Mouse (Mus musculus): ENCODE results near the gene Gm10392. TPM values are rescaled to one million over a fixed set of nuclear protein-coding genes. Genes with fewer than 3 reads are reported as not detected.
A peak's percentile ranks its signal among the peaks of the same experiment; 100 is the strongest.

Gene Gm10392
- polyA plus RNA-seq, 1 experiment from 2014 or later = 0.13 TPM

DNA sequence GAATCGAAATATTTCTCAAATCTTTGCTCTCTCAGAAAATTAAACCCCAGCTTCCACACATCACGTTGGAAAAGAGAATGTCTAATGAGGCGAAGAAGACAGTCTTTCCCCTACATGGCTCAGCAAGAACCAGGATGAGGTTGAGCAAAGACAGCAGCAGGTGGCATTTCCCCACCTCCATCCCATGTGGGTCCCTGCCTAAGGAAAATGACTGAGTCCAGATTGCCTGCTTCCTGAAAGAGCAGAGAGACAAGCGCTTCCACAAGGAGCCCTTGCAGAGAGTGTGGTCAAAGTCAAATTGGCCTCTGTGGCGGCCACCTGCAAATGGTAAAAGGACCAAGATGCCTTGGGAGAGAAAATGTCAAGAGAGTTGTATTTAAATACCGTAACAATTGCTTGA, 28.5 kb downstream of the Gm10392 start:
- H3K27me3 ChIP-seq = no peaks in the 10 kb centered on the region
- H3K9me3 ChIP-seq (replicated peaks) = no peaks in the 10 kb centered on the region
- no peaks in the 10 kb centered on the region for H3K36me3 ChIP-seq
- H3K4me2 ChIP-seq = peak overlapping the region; percentile 99
- H3K27ac ChIP-seq = peak overlapping the region; percentile 95; the same call in 1 of the 2 replicates
- peaks cover 70% of the 10 kb centered on the region for H3K4me1 ChIP-seq (replicated peaks)
- 73% methylated on average over 6 of the region's 6 CpGs for WGBS
- ATAC-seq (replicated peaks; ENCODE audit: insufficient number of reproducible peaks, insufficient read depth, low FRiP score, low read depth) = no peak
- H3K4me3 ChIP-seq = no peak overlapping the region; the same call in 1 of the 2 replicates
- H3K9ac ChIP-seq = no peak overlapping the region

- WGBS = 1% methylated on average over 42 of the region's 87 CpGs
- H3K27ac ChIP-seq = peak within 1 kb of the TSS; percentile 95
- H3K9me3 ChIP-seq (replicated peaks) = no peaks in the 10 kb centered on the region
- H3K36me3 ChIP-seq = no peaks in the 10 kb centered on the region
- peak; percentile 24 for ATAC-seq (replicated peaks; ENCODE audit: insufficient number of reproducible peaks, insufficient read depth, low FRiP score, low read depth)
- H3K4me2 ChIP-seq = peak within 1 kb of the TSS; percentile 99
- peak within 1 kb of the TSS; percentile 87 for H3K4me3 ChIP-seq
- peaks cover 64% of the 10 kb centered on the region for H3K4me1 ChIP-seq (replicated peaks)
- H3K27me3 ChIP-seq = no peaks in the 10 kb centered on the region
- peak within 1 kb of the TSS; percentile 90 for H3K9ac ChIP-seq
These were observed 29.3 kb downstream of the Gm10392 start, which contains the start of gene Ankrd13b for GRCm38 (mm10) chr11:77489591-77490235. Gene Ankrd13b, minus strand, starts transcription at chr11:77489678.

DNA sequence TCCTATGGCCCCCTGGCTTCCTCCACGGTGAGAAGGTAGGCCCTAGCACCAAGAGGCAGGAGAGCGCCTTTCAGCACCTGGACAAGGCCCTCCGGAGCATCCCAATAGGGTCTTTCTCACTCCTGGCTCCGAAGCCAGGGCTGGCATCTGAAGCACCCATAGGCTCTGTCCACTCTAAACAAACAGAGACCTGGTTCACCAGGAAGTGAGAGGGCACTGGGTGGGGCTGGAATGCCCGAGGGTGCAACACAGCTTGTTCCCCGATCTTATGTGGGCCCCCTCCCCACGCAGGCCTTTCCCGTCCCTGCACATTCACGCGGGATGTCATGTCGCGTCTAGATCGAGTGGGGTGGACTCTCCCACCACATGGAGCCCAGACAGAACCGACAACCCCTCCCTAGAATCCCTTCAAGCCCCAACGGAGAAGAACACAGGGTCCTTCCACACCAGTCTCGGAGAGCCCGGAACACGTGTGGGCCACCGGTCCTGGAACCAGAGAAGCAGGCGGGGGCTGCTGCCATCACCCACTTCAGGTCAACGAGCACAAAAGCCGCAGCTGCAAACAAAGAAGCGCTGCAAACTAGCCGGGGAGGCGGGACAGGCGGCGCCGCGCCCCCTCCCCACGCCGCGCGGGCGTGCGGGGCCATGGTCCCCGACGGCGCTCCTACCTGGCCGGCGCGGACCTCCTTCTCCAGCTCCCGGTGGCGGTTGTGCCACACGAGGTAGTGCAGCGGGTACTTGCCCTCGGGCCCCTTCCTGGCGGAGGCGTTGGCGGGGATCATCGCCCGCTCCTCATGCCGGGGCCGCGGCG, 30.0 kb downstream of the Gm10392 start:
- WGBS = 4% methylated on average over 55 of the region's 55 CpGs
- Histone ChIP-seq H3K27ac (no peak overlapping the region), H3K4me1 (replicated peaks) (peaks cover 57% of the 10 kb centered on the region)

GRCm38 (mm10) chr11:77486798-77487197, 32.2 kb downstream of the Gm10392 start:
- Histone ChIP-seq H3K27me3 (no peaks in the 10 kb centered on the region), H3K36me3 (no peaks in the 10 kb centered on the region), H3K9ac (no peak overlapping the region), H3K4me1 (replicated peaks) (peaks cover 55% of the 10 kb centered on the region), H3K9me3 (replicated peaks) (no peaks in the 10 kb centered on the region), H3K27ac (peak overlapping the region; percentile 14; the same call in 1 of the 2 replicates), H3K4me2 (no peak overlapping the region), H3K4me3 (no peak overlapping the region)
- 59% methylated on average over 5 of the region's 5 CpGs for WGBS
- no peak for ATAC-seq (replicated peaks; ENCODE audit: insufficient number of reproducible peaks, insufficient read depth, low FRiP score, low read depth)

More for the DNA sequence above, 30.0 kb downstream of the Gm10392 start:
- no peak for ATAC-seq (replicated peaks; ENCODE audit: insufficient number of reproducible peaks, insufficient read depth, low FRiP score, low read depth)
- Histone ChIP-seq H3K4me2 (peak overlapping the region; percentile 99), H3K36me3 (no peaks in the 10 kb centered on the region), H3K9me3 (replicated peaks) (no peaks in the 10 kb centered on the region), H3K9ac (peak overlapping the region; percentile 90), H3K27me3 (no peaks in the 10 kb centered on the region), H3K4me3 (peak overlapping the region; percentile 87)

GRCm38 (mm10) chr11:77485229-77485628, 33.8 kb downstream of the Gm10392 start:
- Histone ChIP-seq H3K4me2 (no peak overlapping the region), H3K27ac (no peak overlapping the region), H3K9me3 (replicated peaks) (no peaks in the 10 kb centered on the region), H3K27me3 (no peaks in the 10 kb centered on the region), H3K36me3 (no peaks in the 10 kb centered on the region), H3K4me3 (no peak overlapping the region), H3K9ac (0 out of 2 replicates have a peak overlapping the region, but pooled peaks have one; percentile 4), H3K4me1 (replicated peaks) (peaks cover 39% of the 10 kb centered on the region)
- ATAC-seq (replicated peaks; ENCODE audit: insufficient number of reproducible peaks, insufficient read depth, low FRiP score, low read depth) = no peak
- WGBS = 70% methylated on average over 6 of the region's 6 CpGs

DNA sequence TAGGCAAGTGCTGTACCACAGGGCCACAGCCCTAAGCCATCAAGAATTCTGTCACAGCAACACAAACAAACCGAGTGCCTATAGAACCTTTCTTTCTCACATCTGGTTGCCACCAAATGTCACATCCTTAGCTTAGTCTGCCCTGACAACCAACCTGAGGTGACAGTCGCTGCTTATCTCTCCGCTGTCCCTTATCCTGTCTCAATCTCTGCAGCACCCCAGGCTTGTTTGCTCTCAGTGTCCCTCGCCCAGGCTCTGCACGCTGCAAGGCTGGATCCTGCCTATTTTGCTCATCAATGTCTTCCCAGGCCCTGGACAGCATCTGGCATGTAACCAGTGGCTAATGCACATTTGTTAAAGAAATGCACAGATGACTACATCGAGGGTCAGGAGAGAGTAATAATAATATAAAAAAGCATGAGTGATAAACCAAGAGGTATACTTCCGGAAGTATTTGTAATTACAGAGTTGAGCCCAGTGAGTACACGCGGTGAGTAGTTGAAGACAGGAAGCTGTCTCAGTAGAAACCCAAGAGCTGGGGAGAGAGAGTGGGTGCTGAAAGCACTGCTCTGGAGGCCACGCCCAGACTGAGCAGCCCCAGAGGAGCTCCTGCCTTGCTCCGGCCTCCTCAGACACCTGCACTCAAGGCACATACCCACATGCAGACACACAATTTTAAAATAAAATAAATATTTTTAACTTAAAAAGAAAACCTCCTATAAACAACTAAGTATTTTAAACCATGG, 35.3 kb downstream of the Gm10392 start:
- WGBS = 37% methylated on average over 11 of the region's 11 CpGs
- no peak for ATAC-seq (replicated peaks; ENCODE audit: insufficient number of reproducible peaks, insufficient read depth, low FRiP score, low read depth)
- no peak overlapping the region for H3K4me2 ChIP-seq

GRCm38 (mm10) chr11:77483043-77483442, 36.0 kb downstream of the Gm10392 start:
- ATAC-seq (replicated peaks; ENCODE audit: insufficient number of reproducible peaks, insufficient read depth, low FRiP score, low read depth) = no peak
- H3K36me3 ChIP-seq = no peaks in the 10 kb centered on the region
- WGBS = 61% methylated on average over 3 of the region's 3 CpGs

More for the DNA sequence above, 35.3 kb downstream of the Gm10392 start:
- H3K4me1 ChIP-seq (replicated peaks) = peaks cover 29% of the 10 kb centered on the region
- H3K9me3 ChIP-seq (replicated peaks) = no peaks in the 10 kb centered on the region
- H3K9ac ChIP-seq = no peak overlapping the region
- no peak overlapping the region for H3K4me3 ChIP-seq
- H3K27ac ChIP-seq = no peak overlapping the region
- H3K36me3 ChIP-seq = no peaks in the 10 kb centered on the region
- no peaks in the 10 kb centered on the region for H3K27me3 ChIP-seq

DNA sequence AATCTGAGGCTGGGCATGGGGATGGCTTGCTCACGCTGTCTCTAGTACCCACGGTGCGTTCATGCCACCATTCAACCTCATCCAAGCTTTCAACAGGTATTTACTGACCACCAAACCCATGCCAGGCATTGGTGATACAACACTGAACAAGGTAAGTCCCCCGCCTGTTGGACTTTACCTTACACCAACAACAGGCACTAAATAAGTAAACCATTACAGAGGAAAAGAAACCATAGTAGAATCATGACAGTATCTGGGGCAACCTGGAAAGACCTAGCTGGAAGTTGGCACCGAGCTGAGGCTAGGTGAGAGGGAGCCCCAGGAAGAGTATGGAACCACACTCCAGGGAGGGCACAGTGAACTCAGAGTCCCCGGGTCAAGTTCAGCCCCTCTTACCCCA, 42.1 kb downstream of the Gm10392 start:
- 85% methylated on average over 6 of the region's 6 CpGs for WGBS
- Histone ChIP-seq H3K27ac (no peak overlapping the region), H3K27me3 (no peaks in the 10 kb centered on the region), H3K4me1 (replicated peaks) (no peaks in the 10 kb centered on the region), H3K36me3 (peaks cover 2% of the 10 kb centered on the region; the same call in 1 of the 2 replicates), H3K9me3 (replicated peaks) (no peaks in the 10 kb centered on the region), H3K9ac (no peak overlapping the region), H3K4me2 (no peak overlapping the region), H3K4me3 (no peak overlapping the region)
- ATAC-seq (replicated peaks; ENCODE audit: insufficient number of reproducible peaks, insufficient read depth, low FRiP score, low read depth) = no peak

More at GRCm38 (mm10) chr11:77483043-77483442, 36.0 kb downstream of the Gm10392 start:
- H3K9me3 ChIP-seq (replicated peaks) = no peaks in the 10 kb centered on the region
- H3K4me1 ChIP-seq (replicated peaks) = peaks cover 24% of the 10 kb centered on the region
- H3K27ac ChIP-seq = no peak overlapping the region
- H3K9ac ChIP-seq = no peak overlapping the region
- no peaks in the 10 kb centered on the region for H3K27me3 ChIP-seq
- no peak overlapping the region for H3K4me3 ChIP-seq
- no peak overlapping the region for H3K4me2 ChIP-seq

DNA sequence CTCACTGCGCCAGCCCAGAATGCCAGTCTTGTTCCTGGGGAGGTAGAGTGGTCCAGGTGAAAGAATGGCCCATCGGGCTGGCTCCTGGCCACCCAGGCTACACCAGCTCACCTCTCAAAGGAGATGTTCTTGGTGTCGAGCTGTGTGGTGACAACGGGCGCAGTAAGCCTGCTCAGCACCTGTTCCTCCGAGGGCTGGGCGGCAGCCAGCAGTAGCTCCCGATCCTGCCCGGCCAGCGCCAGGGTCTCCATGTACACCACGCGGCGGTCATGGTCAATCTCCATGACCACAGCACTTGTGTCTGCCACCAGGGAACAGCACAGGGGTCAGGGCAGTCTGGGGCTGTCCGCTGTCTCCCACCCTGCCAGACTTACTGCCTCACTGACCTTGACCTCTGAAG, 42.8 kb downstream of the Gm10392 start:
- Histone ChIP-seq H3K27ac (no peak overlapping the region), H3K9me3 (replicated peaks) (no peaks in the 10 kb centered on the region), H3K27me3 (no peaks in the 10 kb centered on the region), H3K4me2 (no peak overlapping the region), H3K9ac (no peak overlapping the region), H3K4me3 (no peak overlapping the region), H3K36me3 (peaks cover 5% of the 10 kb centered on the region; the same call in 1 of the 2 replicates), H3K4me1 (replicated peaks) (no peaks in the 10 kb centered on the region)
- 91% methylated on average over 14 of the region's 14 CpGs for WGBS
- no peak for ATAC-seq (replicated peaks; ENCODE audit: insufficient number of reproducible peaks, insufficient read depth, low FRiP score, low read depth)

DNA sequence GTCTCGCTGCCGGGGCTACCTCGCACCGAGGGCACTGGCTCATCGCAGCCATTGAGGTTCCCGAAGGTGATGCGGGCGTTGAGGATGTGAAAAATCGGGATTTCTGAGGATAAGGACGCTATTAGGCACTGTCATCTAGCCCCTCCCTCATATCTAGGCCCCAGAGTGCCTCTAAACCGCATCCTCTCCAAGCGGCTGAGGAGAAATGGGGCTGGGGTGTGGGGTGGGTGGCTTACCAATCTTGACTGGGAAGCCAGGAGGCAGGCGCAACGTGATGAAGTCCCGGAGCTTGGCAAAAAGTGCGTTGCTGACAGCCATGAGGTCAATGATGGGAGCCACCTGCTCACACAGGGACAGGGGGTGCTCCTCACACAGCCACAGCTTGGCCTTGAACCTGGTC, 46.2 kb downstream of the Gm10392 start:
- H3K4me1 ChIP-seq (replicated peaks) = peaks cover under 1% of the 10 kb centered on the region
- H3K4me3 ChIP-seq = no peak overlapping the region
- peaks cover 19% of the 10 kb centered on the region; the same call in 1 of the 2 replicates for H3K36me3 ChIP-seq
- no peak for ATAC-seq (replicated peaks; ENCODE audit: insufficient number of reproducible peaks, insufficient read depth, low FRiP score, low read depth)
- no peaks in the 10 kb centered on the region for H3K27me3 ChIP-seq
- no peak overlapping the region for H3K9ac ChIP-seq
- H3K27ac ChIP-seq = no peak overlapping the region
- no peak overlapping the region for H3K4me2 ChIP-seq
- no peaks in the 10 kb centered on the region for H3K9me3 ChIP-seq (replicated peaks)
- 81% methylated on average over 16 of the region's 16 CpGs for WGBS

- no peak overlapping the region for H3K4me3 ChIP-seq
- H3K4me2 ChIP-seq = no peak overlapping the region
- no peak; the same call in 1 of the 2 replicates for ATAC-seq (replicated peaks; ENCODE audit: insufficient number of reproducible peaks, insufficient read depth, low FRiP score, low read depth)
- H3K36me3 ChIP-seq = peaks cover 19% of the 10 kb centered on the region; the same call in 1 of the 2 replicates
- no peak overlapping the region for H3K9ac ChIP-seq
- H3K27ac ChIP-seq = no peak overlapping the region
- H3K4me1 ChIP-seq (replicated peaks) = peaks cover 13% of the 10 kb centered on the region
- WGBS = 67% methylated on average over 29 of the region's 29 CpGs
- H3K9me3 ChIP-seq (replicated peaks) = no peaks in the 10 kb centered on the region
- H3K27me3 ChIP-seq = peaks cover 5% of the 10 kb centered on the region
These were observed 47.6 kb downstream of the Gm10392 start for GRCm38 (mm10) chr11:77471407-77471806.

Measured in heart, embryonic 15.5 days (tissue).